Mouse (Mus musculus) stomach, embryonic 14.5 days (tissue): ENCODE results near the gene Tgm7. TPM values are rescaled to one million over a fixed set of nuclear protein-coding genes. Genes with fewer than 3 reads are reported as not detected.

ENCODE experiments used
- ATAC-seq: fragments of 200-750 bp; cut with Nextera tagmentation; 2 replicates; pipeline ENCODE4 v1.8.0; 2017; ENCODE audit warnings: low read depth, moderate TSS enrichment; ENCODE audit not compliant: insufficient number of reproducible peaks, insufficient read depth, low FRiP score
- H3K27ac ChIP-seq: fragments of 300-500 bp; sonication (generic); 2 replicates; pipeline ENCODE4 v1.5.1; 2014; ENCODE audit warnings: mild to moderate bottlenecking, low read length, moderate library complexity, mixed read lengths
- H3K27me3 ChIP-seq: fragments of 300-500 bp; sonication (generic); 2 replicates; pipeline ENCODE4 v1.6.1; 2014; ENCODE audit warnings: low read length, control low read depth, mixed read lengths; ENCODE audit not compliant: control insufficient read depth, insufficient read depth
- H3K36me3 ChIP-seq: fragments of 300-500 bp; sonication (generic); 2 replicates; pipeline ENCODE4 v1.6.1; 2014; ENCODE audit warnings: mild to moderate bottlenecking, control low read depth, low read length, moderate library complexity, mixed read lengths; ENCODE audit not compliant: control insufficient read depth, insufficient read depth
- H3K4me1 ChIP-seq: fragments of 300-500 bp; sonication (generic); 2 replicates; pipeline ENCODE4 v1.6.1; 2014; ENCODE audit warnings: low read length, control low read depth, mixed read lengths; ENCODE audit not compliant: control insufficient read depth, insufficient read depth
- H3K4me2 ChIP-seq: fragments of 300-500 bp; sonication (generic); replicated peaks from 2 replicates; pipeline ENCODE4 v1.6.1; 2014; ENCODE audit warnings: low read depth, low read length, control low read depth
- H3K4me3 ChIP-seq: fragments of 300-500 bp; sonication (generic); 2 replicates; pipeline ENCODE4 v1.5.1; 2014; ENCODE audit warnings: low read depth, low read length, control low read depth
- H3K9ac ChIP-seq: fragments of 300-500 bp; sonication (generic); replicated peaks from 2 replicates; pipeline ENCODE4 v1.6.1; 2014; ENCODE audit warnings: low read depth, mild to moderate bottlenecking, control low read depth, low read length, moderate library complexity, mixed read lengths
- H3K9me3 ChIP-seq: fragments of 300-500 bp; sonication (generic); 2 replicates; pipeline ENCODE4 v1.6.1; 2016; ENCODE audit warnings: low read depth, low read length, control low read depth; ENCODE audit not compliant: control insufficient read depth
- WGBS: fragments of 180-500 bp; shearing (Covaris S2); extraction: QIAGEN DNeasy Blood & Tissue Kit; methylation state at CpG from one replicate; pipeline ENCODE4 v1.1.7; 2014; 5-methylcytosine and 5-hydroxymethylcytosine counted together
- polyA plus RNA-seq: library from polyadenylated mRNA; unstranded; fragments of >200 nt; fragmentation: Nextera tagmentation; extraction: Ambion mirVana; gene quantifications from 2 replicates; pipeline ENCODE4 v1.2.1, GENCODE M21; 2014

Gene Tgm7
- polyA plus RNA-seq, 1 experiment from 2014 or later, result not detected

DNA sequence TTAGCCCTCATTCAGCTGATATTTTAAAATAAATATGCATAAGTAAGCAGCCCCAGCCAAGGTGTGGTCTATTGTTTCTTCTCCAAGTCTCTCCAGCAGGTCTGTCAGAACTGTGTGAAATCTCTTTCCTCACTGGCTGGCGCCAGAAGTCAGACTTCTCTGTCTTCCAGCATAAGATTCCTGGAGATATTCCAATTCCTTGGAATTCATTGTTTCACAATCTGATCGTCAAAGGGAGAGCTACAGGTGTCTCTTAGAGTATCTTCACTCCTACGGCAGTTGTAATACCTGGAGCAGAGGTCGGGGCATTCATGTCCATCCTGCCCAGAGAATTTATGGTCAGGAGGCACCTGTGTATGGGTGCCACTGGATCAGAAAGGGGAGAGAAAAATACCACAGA is 19.8 kb downstream of the Tgm7 start:
- H3K27me3 ChIP-seq, result no peaks in the 10 kb centered on the region
- no peak overlapping the region for H3K4me3 ChIP-seq
- H3K9me3 ChIP-seq, result no peaks in the 10 kb centered on the region
- no peak overlapping the region for H3K9ac ChIP-seq
- H3K4me2 ChIP-seq, result no peak overlapping the region
- H3K36me3 ChIP-seq, result no peaks in the 10 kb centered on the region
- H3K27ac ChIP-seq, result no peak overlapping the region
- WGBS, result 58% methylated on average over 4 of the region's 4 CpGs
- no peak for ATAC-seq
- no peaks in the 10 kb centered on the region for H3K4me1 ChIP-seq

GRCm38 (mm10) chr2:121088507-121088906 is 21.1 kb downstream of the Tgm7 start:
- Histone ChIP-seq H3K4me2 (no peak overlapping the region), H3K36me3 (no peaks in the 10 kb centered on the region), H3K4me3 (no peak overlapping the region), H3K9ac (no peak overlapping the region), H3K27ac (no peak overlapping the region), H3K27me3 (no peaks in the 10 kb centered on the region), H3K4me1 (no peaks in the 10 kb centered on the region), H3K9me3 (no peaks in the 10 kb centered on the region)
- no peak for ATAC-seq
- 94% methylated on average over 3 of the region's 3 CpGs for WGBS

DNA sequence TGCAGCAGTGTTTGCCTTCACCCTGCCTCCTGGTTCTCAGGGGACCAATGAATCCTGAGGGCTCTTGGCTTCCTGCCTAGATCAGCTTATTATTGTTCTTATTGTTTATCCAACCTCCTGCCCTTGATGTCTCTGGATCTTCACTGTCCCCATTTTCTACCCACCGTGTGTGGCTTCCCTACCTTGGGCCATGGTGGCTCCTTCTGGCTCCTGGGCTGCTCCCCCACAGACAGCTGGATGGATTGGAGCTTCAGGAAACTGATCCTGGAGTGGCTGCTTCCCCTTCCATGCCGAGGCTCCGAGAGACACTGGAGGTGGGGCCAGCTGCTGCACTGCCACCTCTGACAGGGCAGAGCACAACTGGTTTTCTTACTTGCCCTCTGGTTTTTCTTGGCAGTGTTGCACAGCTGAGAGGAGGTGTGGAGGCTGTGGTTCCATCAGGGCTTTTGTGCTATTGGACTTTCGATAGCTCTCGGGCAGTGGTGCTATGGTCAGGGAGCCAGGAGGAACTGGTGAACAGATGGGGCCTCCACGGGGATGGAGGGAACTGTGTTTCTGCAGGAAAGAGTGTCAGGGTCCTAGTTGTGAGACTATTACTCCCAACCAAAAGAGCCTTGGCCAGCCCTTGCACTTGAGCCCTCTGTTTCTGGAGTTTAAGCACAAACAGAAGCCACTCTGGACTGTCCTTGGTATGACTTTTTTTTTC is 24.0 kb downstream of the Tgm7 start, which contains the start of gene Tgm5:
Gene Tgm5 (minus strand): TSS at position 362 of the 706 bp plus-strand sequence.
- no peak within 1 kb of the TSS for H3K27ac ChIP-seq
- 39% methylated on average over 6 of the region's 6 CpGs for WGBS

DNA sequence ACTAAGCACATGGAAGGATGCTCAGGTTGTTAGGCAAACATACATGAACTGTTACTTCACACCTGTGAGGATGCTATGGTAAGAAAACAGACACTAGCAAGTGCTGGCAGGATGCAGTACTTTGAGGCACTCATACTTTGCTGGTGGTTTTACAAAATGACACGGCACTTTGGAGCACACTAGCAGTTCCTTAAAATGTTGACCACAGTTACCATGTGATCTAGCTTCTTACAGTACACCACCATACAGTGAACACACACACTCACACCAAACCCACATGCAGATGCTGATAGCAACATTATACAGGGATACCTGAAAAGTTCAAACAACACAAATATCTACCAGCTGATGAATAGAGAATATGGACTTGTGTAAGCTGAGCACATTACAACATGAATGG is 27.0 kb downstream of the Tgm7 start:
- Histone ChIP-seq H3K4me1 (no peaks in the 10 kb centered on the region), H3K27ac (no peak overlapping the region), H3K4me3 (no peak overlapping the region), H3K9ac (no peak overlapping the region), H3K4me2 (no peak overlapping the region), H3K36me3 (no peaks in the 10 kb centered on the region), H3K9me3 (no peaks in the 10 kb centered on the region), H3K27me3 (no peaks in the 10 kb centered on the region)
- WGBS, result 74% methylated on average over 1 of the region's 1 CpGs
- no peak for ATAC-seq

More for the DNA sequence above, 24.0 kb downstream of the Tgm7 start, which contains the start of gene Tgm5:
- no peak within 1 kb of the TSS for H3K4me3 ChIP-seq
- H3K4me2 ChIP-seq, result no peak within 1 kb of the TSS
- no peaks in the 10 kb centered on the region for H3K27me3 ChIP-seq
- no peak for ATAC-seq
- no peak within 1 kb of the TSS for H3K9ac ChIP-seq
- H3K4me1 ChIP-seq, result no peaks in the 10 kb centered on the region
- no peaks in the 10 kb centered on the region for H3K36me3 ChIP-seq
- H3K9me3 ChIP-seq, result no peaks in the 10 kb centered on the region

- Histone ChIP-seq H3K9me3 (no peaks in the 10 kb centered on the region), H3K9ac (no peak overlapping the region), H3K27me3 (no peaks in the 10 kb centered on the region), H3K36me3 (no peaks in the 10 kb centered on the region), H3K4me1 (no peaks in the 10 kb centered on the region), H3K4me3 (no peak overlapping the region), H3K4me2 (no peak overlapping the region), H3K27ac (no peak overlapping the region)
- WGBS, result 81% methylated on average over 7 of the region's 7 CpGs
- no peak for ATAC-seq
Observed at GRCm38 (mm10) chr2:121074747-121075146, 34.8 kb downstream of the Tgm7 start.

- H3K9ac ChIP-seq, result no peak overlapping the region
- no peaks in the 10 kb centered on the region for H3K27me3 ChIP-seq
- H3K4me3 ChIP-seq, result no peak overlapping the region
- H3K27ac ChIP-seq, result no peak overlapping the region
- no peaks in the 10 kb centered on the region for H3K9me3 ChIP-seq
- no peak for ATAC-seq
- WGBS, result 80% methylated on average over 6 of the region's 6 CpGs
- no peaks in the 10 kb centered on the region for H3K36me3 ChIP-seq
- no peak overlapping the region for H3K4me2 ChIP-seq
- no peaks in the 10 kb centered on the region for H3K4me1 ChIP-seq
Observed at GRCm38 (mm10) chr2:121071871-121072270, 37.7 kb downstream of the Tgm7 start.

GRCm38 (mm10) chr2:121069506-121069905 is 40.1 kb downstream of the Tgm7 start:
- Histone ChIP-seq H3K4me3 (no peak overlapping the region), H3K27me3 (no peaks in the 10 kb centered on the region), H3K4me2 (no peak overlapping the region), H3K9ac (no peak overlapping the region), H3K4me1 (no peaks in the 10 kb centered on the region), H3K9me3 (no peaks in the 10 kb centered on the region), H3K27ac (no peak overlapping the region), H3K36me3 (no peaks in the 10 kb centered on the region)
- WGBS, result 59% methylated on average over 6 of the region's 6 CpGs
- ATAC-seq, result no peak

- Histone ChIP-seq H3K9me3 (no peaks in the 10 kb centered on the region), H3K4me1 (no peaks in the 10 kb centered on the region), H3K4me3 (no peak overlapping the region), H3K36me3 (no peaks in the 10 kb centered on the region), H3K4me2 (no peak overlapping the region), H3K27ac (no peak overlapping the region), H3K9ac (0 out of 2 replicates have a peak overlapping the region, but pooled peaks have one; percentile 14), H3K27me3 (no peaks in the 10 kb centered on the region)
- 69% methylated on average over 4 of the region's 4 CpGs for WGBS
- no peak for ATAC-seq
Observed at GRCm38 (mm10) chr2:121067116-121067515, 42.5 kb downstream of the Tgm7 start.

DNA sequence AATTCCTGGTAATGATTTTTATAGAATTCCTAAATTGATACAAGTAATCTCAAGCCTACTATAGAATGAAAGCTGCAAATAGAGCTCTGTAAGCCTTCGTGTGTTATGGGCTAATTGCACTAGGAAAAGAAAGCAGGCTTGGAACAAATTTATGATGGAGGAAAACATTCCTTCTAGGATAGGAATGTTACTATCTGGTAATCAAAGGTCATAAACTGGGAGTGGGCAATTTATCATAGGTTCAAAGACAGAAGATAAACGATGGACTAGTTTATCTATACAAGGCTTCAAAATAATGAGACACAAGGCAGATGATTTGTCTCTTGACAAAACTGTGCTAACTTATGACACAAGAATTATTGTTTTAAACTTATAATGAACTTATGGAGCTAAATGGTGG is 48.3 kb downstream of the Tgm7 start:
- H3K4me3 ChIP-seq, result no peak overlapping the region
- peaks cover 5% of the 10 kb centered on the region; the same call in 1 of the 2 replicates for H3K9me3 ChIP-seq
- H3K36me3 ChIP-seq, result no peaks in the 10 kb centered on the region
- no peaks in the 10 kb centered on the region for H3K27me3 ChIP-seq
- WGBS, result 44% methylated on average over 2 of the region's 2 CpGs
- H3K27ac ChIP-seq, result no peak overlapping the region
- H3K4me1 ChIP-seq, result no peaks in the 10 kb centered on the region
- H3K9ac ChIP-seq, result no peak overlapping the region
- no peak overlapping the region for H3K4me2 ChIP-seq
- no peak for ATAC-seq
